Mouse (Mus musculus): ENCODE results near the gene Pcyt2.

Pcyt2 gene

DNA sequence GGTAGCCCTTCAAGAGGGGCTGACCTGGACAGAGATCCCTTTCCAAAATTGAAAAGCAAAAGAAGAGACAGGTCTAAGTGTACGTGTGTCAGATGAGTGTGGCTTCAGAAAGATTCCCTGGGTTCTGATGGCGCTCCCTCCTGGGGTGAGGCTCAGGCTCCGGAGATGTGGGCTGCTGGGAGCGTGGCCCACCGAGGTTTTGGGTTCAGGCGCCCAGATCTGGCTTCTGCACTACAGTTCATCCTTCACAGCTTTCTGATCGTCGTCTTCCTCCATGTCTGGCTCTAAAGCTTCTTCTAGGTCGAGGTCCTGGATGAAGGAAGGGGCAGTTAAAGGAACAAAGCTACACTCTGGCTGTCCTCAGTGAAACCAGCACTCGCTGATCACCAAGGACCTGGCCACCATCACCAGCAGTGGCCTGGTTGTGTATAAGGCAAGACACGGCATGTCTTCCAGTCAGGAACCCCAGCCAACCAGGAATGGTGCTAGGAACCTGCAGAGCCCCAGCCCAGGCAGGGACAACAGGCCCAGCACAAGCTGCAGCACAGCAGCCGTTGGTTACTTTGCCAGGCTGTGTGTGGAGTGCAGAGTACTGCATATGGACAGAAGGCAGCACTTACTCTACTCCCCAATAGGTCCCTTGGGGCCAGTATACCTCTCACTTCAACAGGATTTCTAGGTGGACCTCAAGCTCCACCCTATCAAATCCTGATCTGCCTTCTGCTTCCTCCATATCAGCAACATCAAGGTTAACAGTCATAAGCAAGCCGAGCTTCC lies 56.6 kb downstream of the Pcyt2 start:
- no peak for DNase-seq (ENCODE audit: low spot score)

Data from layer of hippocampus, adult 9-10 months (tissue).